Comparison of ENCODE assay signal across 9 mouse cellular contexts in the genomic region with DNA sequence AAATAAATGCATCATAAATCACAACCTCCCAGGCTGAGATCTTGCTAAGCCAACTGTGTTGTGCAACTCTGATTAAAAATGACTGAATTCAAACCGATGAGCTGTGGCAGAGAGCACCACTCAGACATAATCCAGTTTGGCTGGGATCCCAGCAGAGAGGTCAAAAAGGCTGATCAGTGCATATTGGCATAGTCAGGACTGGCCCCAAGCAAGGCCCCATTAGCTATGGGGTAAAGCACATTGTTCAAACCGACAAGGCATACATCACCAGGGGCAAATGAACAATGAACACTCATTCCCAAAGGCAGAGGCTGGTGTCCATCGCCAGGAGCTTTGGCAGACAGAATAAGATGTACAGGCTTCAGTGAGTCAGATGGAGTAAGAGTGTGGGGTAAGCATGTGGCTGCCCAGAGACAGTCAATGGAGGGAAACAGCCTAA.
DNase-seq lines count a peak whose midpoint lies in the region; ATAC-seq and TF ChIP-seq lines count a peak whose summit lies in the region.
"Had no signal": no experiment of that assay in that cellular context is flagged by ENCODE, and none has a peak within 500 bp of the region (broad histone marks: within the 10 kb centered on the region; RNA-seq: fewer than 3 reads in every experiment).

No protein-coding gene starts in this region.

- TF ChIP-seq CTCF in liver, postnatal 0 days (IDR thresholded peaks at IDR 0.05; ENCODE audit: low read depth), result no peak

- H3K36me3 ChIP-seq in liver, postnatal 0 days (replicated peaks; ENCODE audit: insufficient read depth, low read length), result no peaks in the 10 kb centered on the region
- H3K36me3 ChIP-seq in liver, embryonic 12.5 days, result no peaks in the 10 kb centered on the region

- 55% methylated on average over 3 of the region's 3 CpGs for WGBS in liver, postnatal 0 days (ENCODE audit: insufficient replicate concordance)
- WGBS in liver, embryonic 12.5 days (ENCODE audit: insufficient replicate concordance), result 69% methylated on average over 3 of the region's 3 CpGs

- TF ChIP-seq EP300 in liver, postnatal 0 days (IDR thresholded peaks at IDR 0.05; ENCODE audit: low read depth), result no peak

- ATAC-seq in liver, postnatal 0 days, result peak; percentile 68
- ATAC-seq in liver, embryonic 12.5 days, result no peak

- no peaks in the 10 kb centered on the region for H3K4me1 ChIP-seq in liver, postnatal 0 days (ENCODE audit: insufficient read depth)
- H3K4me1 ChIP-seq in liver, embryonic 12.5 days, result no peaks in the 10 kb centered on the region

- no peak overlapping the region for H3K4me2 ChIP-seq in liver, postnatal 0 days (ENCODE audit: low read depth, low read length)
- H3K4me2 ChIP-seq in liver, embryonic 12.5 days, result no peak overlapping the region

- H3K27ac ChIP-seq in liver, postnatal 0 days (ENCODE audit: low read depth), result no peak overlapping the region
- H3K27ac ChIP-seq in liver, embryonic 12.5 days, result no peak overlapping the region

- H3K4me3 ChIP-seq in liver, postnatal 0 days (ENCODE audit: low read depth, low read length), result no peak overlapping the region
- H3K4me3 ChIP-seq in liver, embryonic 12.5 days, result no peak overlapping the region

- peak; percentile 73 for DNase-seq in adrenal gland, adult 2 months
- DNase-seq in adrenal gland, postnatal 25 days, result no peak
- DNase-seq in liver, postnatal 0 days, result no peak
- peak; percentile 47 for DNase-seq in lung, postnatal 36 days
- peak; percentile 43 for DNase-seq in retina, postnatal 7 days (ENCODE audit: low read depth, low spot score)
- no peak for DNase-seq in cerebellum, adult 11-12 months
- no peak for DNase-seq in layer of hippocampus, adult 18-20 months (ENCODE audit: low spot score in 2 of 2)
- DNase-seq: thymus, postnatal 36 days had no signal

- H3K27me3 ChIP-seq in liver, postnatal 0 days (ENCODE audit: insufficient read depth, low read length), result no peaks in the 10 kb centered on the region
- no peaks in the 10 kb centered on the region for H3K27me3 ChIP-seq in liver, embryonic 12.5 days (replicated peaks)

- H3K9me3 ChIP-seq in liver, postnatal 0 days (ENCODE audit: low read length), result no peaks in the 10 kb centered on the region
- no peaks in the 10 kb centered on the region for H3K9me3 ChIP-seq in liver, embryonic 12.5 days (replicated peaks)

- H3K9ac ChIP-seq in liver, postnatal 0 days (replicated peaks), result no peak overlapping the region
- no peak overlapping the region for H3K9ac ChIP-seq in liver, embryonic 12.5 days

Comparison
In these comparisons a context has a peak if more than half of its experiments do, and no peak if none do; other contexts are left out.
1. DNase-seq: peak in adrenal gland, adult 2 months (single experiment), lung, postnatal 36 days (single experiment) and retina, postnatal 7 days (single experiment); none in adrenal gland, postnatal 25 days (single experiment), liver, postnatal 0 days (single experiment), cerebellum, adult 11-12 months (single experiment) and layer of hippocampus, adult 18-20 months (0 of 2).